Mouse (Mus musculus): ENCODE measurements at regions not wholly inside any gene's neighbourhood (a gene's known extent, or its start where the extent isn't known, plus 50 kb on each side); places are given as distances from the start of the nearest gene placed in this dataset.

- no peak for DNase-seq
- intact Hi-C loops (cut with DNase I): no loop called here
Measured at GRCm38 (mm10) chr1:88807901-88808300, 105.9 kb upstream of the Arl4c start.

GRCm38 (mm10) chr1:88808508-88808907, 106.5 kb upstream of the Arl4c start:
- intact Hi-C loops (cut with DNase I): no loop called here

GRCm38 (mm10) chr1:88809756-88810155, 107.7 kb upstream of the Arl4c start:
- peak in 1 of 2 experiments; percentile 5 for DNase-seq
- intact Hi-C loops (cut with DNase I): no loop called here

More at GRCm38 (mm10) chr1:88808508-88808907, 106.5 kb upstream of the Arl4c start:
- no peak for DNase-seq

- DNase-seq: no peak
- intact Hi-C loops (cut with DNase I): no loop called here
Measured at GRCm38 (mm10) chr1:88813200-88813599, 111.2 kb upstream of the Arl4c start.

DNA sequence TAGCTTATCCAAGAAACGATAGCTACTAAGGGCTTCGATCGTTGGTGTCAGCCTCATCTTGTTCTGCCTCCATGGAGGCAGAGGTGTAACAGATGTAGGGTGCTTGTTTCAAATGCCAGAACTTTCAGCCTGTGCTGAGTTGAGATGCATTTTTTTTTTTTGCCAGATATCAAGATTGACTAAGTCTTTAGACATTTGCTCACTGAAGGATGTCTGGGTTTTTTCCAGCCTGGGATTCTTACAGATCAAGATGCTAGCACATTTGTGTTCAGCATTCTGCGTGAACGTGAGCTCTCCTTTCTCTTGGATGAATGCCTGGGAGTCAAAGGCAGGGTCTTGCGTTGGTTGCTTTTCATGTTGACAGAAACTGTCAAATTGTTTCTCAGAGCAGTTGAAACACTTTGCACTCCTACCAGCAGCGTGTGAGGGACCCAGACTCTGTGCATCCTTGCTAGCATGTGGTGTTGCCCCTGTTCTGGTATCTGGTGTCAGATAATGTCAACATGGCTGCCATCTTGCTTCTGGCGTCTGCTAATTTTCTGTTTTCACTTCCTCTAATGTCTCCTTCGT, 114.4 kb upstream of the Arl4c start:
- no peak for DNase-seq
- intact Hi-C loops (cut with DNase I): no loop called here

GRCm38 (mm10) chr1:88825215-88825614, 123.2 kb upstream of the Arl4c start:
- DNase-seq: no peak

GRCm38 (mm10) chr1:88838661-88839274, 136.7 kb upstream of the Arl4c start:
- no peak for DNase-seq
- intact Hi-C loops (cut with DNase I): no loop called here

More at GRCm38 (mm10) chr1:88825215-88825614, 123.2 kb upstream of the Arl4c start:
- intact Hi-C loops (cut with DNase I): no loop called here

DNA sequence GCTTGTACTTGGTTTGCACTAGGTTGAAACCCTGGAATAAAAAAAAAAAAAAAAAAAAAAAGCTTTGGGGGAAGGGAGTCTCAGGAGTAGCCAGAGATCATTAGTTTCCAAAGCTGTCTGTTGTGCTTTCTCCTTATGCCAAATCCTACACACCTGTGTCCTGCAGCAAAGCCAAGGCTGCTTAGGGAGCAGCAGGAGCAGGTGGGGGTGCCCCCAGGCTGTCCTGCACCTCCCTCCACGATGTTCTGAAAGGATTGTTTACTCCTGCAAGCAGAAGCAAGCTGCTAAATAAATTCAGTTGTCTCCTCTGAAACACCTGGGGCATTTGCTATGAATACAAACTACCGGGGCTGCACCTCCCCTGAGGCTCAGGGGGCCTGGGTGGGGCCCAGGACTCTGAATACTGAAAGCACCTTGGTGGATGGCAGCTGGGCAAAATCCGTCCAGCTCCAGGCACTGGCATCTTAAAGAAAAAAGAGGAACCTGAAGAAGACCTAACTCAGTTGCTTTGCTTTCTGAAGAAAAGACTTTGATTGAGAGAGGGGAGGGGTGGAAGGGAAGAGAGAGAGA, 137.5 kb upstream of the Arl4c start:
- intact Hi-C loops (cut with DNase I): no loop called here
- DNase-seq: no peak

DNA sequence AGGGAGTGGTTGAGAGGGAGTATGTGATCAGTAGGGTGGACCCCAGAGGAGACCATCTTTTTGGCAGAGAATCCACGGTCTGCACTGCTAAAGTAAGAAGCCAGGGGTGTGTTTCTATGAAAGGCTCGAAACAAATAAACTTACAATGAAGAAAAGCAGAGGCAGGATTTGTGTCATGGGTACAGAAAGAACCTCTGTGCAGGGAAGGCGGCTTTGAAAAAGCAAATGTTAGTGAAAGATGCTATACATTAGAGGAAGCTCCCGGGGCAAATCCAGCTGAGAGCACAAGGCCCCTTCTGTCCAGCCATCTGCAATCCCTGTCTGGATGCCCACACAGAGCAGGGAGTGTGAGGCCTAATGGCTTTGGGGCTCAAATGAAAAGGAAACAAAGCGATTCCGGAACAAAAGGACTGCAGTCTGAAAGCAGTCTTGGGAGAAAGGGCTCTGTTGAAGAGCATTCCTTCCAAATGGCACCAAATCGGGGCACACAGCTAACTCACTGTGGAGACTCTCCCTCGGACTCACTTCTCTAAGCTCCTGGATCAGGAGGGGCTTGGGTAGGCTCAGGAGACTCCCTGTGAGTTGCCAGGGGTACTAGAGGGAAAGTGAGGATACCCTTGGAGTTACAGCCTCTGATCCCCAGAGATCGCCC, 138.1 kb upstream of the Arl4c start:
- intact Hi-C loops (cut with DNase I): no loop called here
- no peak for DNase-seq

- intact Hi-C loops (cut with DNase I): no loop called here
Measured at GRCm38 (mm10) chr1:88840991-88841592, 139.1 kb upstream of the Arl4c start.

GRCm38 (mm10) chr1:88847333-88848091, 145.5 kb upstream of the Arl4c start:
- intact Hi-C loops (cut with DNase I): no loop called here

More at GRCm38 (mm10) chr1:88840991-88841592, 139.1 kb upstream of the Arl4c start:
- DNase-seq: no peak

GRCm38 (mm10) chr1:88848246-88848645, 146.2 kb upstream of the Arl4c start:
- intact Hi-C loops (cut with DNase I): no loop called here
- DNase-seq: no peak

More at GRCm38 (mm10) chr1:88847333-88848091, 145.5 kb upstream of the Arl4c start:
- no peak for DNase-seq

DNA sequence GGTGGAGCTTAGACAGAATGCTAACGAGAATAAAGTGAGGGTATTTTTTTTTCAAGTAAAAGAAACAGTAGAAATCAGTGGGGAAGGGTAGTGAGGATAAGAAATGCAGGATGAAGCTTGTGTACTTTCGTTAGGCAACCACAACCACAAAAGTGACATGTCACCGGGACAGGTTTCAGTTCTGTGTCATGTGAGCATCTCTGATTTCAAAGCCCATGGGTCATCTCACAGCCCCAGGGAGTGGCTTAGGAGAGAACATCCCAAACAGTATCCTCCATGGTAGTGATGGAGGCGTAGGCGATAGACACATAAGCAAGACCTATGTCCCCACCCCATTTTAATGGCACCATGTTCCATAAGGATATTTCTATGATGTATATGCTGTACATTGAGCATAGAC, 147.4 kb upstream of the Arl4c start:
- intact Hi-C loops (cut with DNase I): no loop called here
- DNase-seq: no peak

GRCm38 (mm10) chr1:88851931-88852330, 149.9 kb upstream of the Arl4c start:
- intact Hi-C loops (cut with DNase I): no loop called here
- peak; percentile 7 for DNase-seq

GRCm38 (mm10) chr1:88860871-88861589, 159.0 kb upstream of the Arl4c start:
- DNase-seq: no peak
- intact Hi-C loops (cut with DNase I): no loop called here

- intact Hi-C loops (cut with DNase I): no loop called here
- no peak for DNase-seq
Measured at GRCm38 (mm10) chr1:88861590-88861935, 159.5 kb upstream of the Arl4c start.

DNA sequence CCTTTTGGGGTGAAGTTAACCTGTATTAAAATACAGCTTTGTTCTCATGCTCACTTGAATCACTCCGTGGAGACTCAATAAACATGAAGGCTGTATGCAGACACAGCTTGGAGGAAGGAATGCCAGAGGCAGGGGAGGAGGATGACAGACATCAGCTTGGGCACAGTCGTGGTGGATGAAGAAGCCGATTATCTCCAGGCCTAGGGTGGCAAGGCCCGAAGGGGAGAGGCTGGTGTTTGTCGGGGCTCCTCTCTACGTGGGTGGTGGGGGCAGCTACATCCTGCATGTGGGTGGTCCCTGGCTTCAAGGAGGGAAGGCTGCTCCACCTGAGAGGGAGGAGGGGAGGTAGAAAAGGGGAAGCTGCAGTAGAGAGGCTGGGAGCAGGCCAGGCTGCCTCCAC, 163.4 kb upstream of the Arl4c start:
- intact Hi-C loops (cut with DNase I): no loop called here
- no peak for DNase-seq

- no peak for DNase-seq
- intact Hi-C loops (cut with DNase I): no loop called here
Measured at GRCm38 (mm10) chr1:88866571-88866970, 164.6 kb upstream of the Arl4c start.

DNA sequence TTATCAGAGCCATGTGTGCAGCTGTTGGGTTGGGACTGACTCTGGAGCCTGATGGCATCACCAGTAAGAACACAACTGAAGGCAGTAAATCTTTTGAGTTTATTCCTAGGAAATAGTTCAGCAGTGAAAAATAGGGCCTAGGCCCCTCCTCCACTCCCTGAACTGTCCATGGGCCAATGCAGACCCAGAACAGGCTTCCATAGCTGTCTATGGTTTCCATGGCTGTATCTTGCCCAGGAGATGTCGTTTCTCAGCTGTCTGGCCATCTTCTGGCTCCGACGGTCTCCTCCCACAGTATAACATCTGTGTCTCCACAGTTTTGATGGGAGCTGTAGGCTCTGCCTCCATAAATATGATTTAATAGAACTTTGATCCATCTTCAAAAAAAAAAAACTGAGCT, 165.1 kb upstream of the Arl4c start:
- DNase-seq: no peak
- intact Hi-C loops (cut with DNase I): no loop called here

DNA sequence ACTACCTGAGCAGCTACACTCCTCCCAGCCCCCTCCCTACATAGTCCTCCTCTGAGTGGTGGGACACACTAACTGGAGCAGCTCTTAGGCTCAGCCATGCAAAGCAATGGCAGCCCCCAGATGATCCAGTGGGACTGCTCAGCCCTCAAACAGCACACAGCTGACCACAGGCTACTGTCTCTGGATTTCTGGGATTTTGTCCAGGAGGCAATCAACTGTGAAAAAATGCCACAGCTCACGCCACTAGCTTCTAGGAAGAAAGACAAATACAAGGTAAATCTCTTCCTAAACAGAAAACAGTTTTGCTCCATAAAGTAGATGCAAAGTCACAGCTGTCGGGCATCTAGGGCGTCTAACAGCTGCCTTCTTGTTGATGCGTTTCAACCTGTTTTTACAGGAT, 167.9 kb upstream of the Arl4c start:
- no peak for DNase-seq
- intact Hi-C loops (cut with DNase I): no loop called here

Measured in heart, postnatal 10 days (tissue).